Mouse (Mus musculus) layer of hippocampus, postnatal 14 days (tissue): ENCODE measurements around the gene Snrnp25. TPM values are rescaled to one million over a fixed set of nuclear protein-coding genes. Genes with fewer than 3 reads are reported as not detected.

Source experiments
- DNase-seq, 2 experiments: peaks; one replicate each; pipeline ENCODE4 v3.0.0; 2021 to 2022; ENCODE audit warnings: low spot score in 2 of 2, mixed read lengths in 1 of 2
- total RNA-seq, 2 experiments: library from RNA; stranded (reverse); gene quantifications; 2 replicates each; pipeline ENCODE4 v1.2.3; 2021

Snrnp25 gene
- total RNA-seq, 2 experiments from 2014 or later: 28.3 to 29.3 TPM

DNA sequence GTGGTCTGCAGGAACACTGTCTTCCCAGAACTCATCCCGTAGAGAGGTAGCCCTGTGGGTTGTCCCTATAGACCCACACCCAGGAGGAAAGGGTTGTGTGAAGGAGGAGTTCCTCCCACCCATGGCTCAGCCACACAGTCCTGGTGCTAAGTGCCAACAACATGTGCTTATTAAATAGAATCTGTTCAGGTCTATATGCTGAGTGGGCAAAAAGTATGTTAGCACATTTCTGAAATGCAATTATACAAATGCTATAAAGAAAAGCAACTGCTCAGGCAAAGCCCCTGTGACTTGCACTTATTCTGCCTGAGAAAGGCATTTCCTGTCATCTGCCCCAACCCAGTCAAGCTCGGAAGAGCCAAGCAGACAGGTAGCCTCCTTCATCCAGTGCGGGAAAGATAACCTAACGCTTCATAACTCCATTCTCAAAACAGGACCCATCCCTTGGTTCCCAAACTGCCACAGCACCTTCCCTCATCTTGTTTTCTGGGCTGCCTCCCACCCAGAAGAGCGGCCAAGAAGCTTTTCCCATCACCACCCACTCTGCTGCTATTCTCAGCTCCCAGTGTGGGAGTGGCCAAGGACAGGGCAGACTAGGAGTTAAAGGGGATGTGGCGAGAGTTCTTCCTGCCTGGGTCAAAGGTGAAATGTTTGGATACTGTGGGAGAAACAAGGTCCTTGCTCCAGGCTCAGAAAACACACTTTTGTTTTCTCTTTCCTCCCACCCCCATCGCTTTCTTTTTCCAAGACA, 38.2 kb downstream of the Snrnp25 start:
- DNase-seq: no peak

- DNase-seq: no peak
Observed at GRCm38 (mm10) chr11:32244064-32244463, 38.8 kb downstream of the Snrnp25 start.

DNA sequence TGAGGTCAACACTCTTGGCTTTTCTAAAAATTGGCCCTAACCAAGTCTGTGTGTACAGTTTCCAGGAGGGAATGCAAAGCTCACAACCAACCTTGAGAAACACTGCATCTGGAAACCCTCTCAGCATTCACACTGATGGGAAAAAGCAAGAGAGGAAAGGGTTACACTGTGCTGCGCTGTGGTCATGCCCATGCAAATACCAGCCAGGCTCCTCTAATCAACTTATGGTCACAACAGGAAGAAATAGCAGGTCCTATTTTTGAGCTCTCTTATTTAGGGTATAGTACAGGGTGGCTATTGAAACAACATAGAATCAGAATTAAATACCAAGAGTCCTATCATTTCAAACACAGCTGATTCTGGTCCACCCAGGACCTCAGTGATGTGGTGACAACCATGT, 39.4 kb downstream of the Snrnp25 start:
- DNase-seq: no peak

DNA sequence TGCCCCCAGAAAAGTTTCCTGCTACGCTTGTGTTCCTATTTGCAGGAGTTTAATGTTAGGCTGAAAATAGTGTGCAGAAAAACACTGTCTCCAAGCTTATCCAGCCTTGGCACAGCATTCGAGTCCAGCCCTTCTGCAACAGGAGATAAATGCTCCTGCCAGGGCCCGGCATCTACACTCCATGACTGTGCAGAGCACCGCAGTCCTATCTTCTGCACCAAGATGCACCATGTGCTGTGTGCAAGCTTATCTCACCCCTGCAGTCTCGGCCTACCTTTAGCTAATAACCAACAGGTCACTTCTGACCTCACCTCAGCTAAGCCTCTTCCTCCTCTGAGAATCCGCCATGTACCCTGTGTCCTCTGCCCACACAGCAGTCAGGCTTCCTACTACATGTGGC, 40.4 kb downstream of the Snrnp25 start:
- DNase-seq: no peak

DNA sequence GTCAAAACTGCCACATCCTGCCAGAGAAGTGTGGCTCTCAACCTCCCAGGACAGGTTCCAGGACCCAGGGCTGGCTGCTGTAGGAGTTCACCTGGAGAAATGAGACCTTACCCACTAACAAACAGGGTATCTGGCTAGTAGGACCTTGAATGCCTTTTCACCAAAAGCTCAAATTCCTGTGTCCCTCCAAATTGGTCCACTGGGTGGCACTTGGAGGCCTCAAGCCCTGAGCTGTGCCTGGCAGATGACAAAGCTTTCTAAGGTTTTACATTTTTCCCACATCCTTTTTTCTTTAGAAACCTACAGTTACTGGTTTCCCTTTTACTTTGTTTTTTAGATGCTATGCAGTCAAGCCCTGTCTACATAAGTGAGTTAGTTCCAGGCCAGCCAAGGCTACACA, 41.9 kb downstream of the Snrnp25 start:
- no peak for DNase-seq

DNA sequence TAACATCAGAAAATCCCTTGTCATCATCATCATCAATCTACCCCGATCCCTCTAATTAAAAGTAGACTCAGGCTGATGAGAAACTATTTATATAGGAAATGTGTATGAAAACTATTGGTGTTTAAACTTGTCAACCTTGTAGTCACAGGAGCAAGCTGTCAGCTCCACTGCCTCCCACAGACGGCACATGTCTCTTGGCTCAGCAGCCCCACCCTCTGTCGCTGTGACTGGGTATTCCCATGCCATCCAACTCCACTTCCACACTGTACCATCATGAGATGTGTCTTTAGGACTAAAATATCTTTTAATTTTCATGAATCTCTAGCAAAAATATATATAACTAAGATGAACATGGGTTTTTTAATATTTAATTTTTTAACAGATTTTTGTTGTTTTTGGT, 43.1 kb downstream of the Snrnp25 start:
- peak in 1 of 2 experiments; percentile 66 for DNase-seq

GRCm38 (mm10) chr11:32250880-32251763, 45.9 kb downstream of the Snrnp25 start:
- no peak for DNase-seq

DNA sequence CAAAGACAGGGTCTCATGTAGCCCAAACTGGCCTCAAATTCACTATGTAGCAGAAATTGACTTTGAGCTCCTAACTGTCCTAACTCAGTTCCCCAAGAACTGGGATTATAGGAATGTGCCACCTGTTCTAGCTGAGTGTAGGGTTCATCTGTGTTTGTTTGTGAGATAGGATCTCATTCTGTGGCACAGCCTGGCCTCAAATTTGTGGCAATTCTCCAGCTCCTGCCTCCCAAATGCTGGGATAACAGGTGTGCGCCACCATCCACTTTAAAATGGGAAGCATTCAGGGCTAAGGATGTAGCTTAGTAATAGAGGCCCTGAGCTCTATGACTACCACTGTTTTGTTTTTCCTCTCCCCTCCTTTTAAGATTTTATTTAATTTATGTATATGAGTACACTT, 47.9 kb downstream of the Snrnp25 start:
- no peak for DNase-seq

- no peak for DNase-seq
Observed at GRCm38 (mm10) chr11:32256146-32256545, 50.9 kb downstream of the Snrnp25 start.

- no peak for DNase-seq
Observed at GRCm38 (mm10) chr11:32256566-32256965, 51.4 kb downstream of the Snrnp25 start.

Other genes starting within 250 kb of the Snrnp25 start
- not detected for gene 4930524B15Rik, start 239.8 kb upstream of the Snrnp25 start, total RNA-seq
- gene Nsg2, start 205.0 kb upstream of the Snrnp25 start, total RNA-seq: 100 to 1,000 TPM; 785 to 794 TPM
- gene Il9r, start 5.1 kb upstream of the Snrnp25 start, total RNA-seq: not detected
- gene Rhbdf1, start 16.9 kb downstream of the Snrnp25 start, total RNA-seq: 10 to 100 TPM; 23.6 to 29.5 TPM
- gene Mpg, start 21.1 kb downstream of the Snrnp25 start, total RNA-seq: 10 to 100 TPM; 19.7 to 21.4 TPM
- 10 to 100 TPM; 57.1 to 63.2 TPM for gene Nprl3, start 62.3 kb downstream of the Snrnp25 start, total RNA-seq
- gene Hba-x, start 71.0 kb downstream of the Snrnp25 start, total RNA-seq: not detected
- 100 to 1,000 TPM; 527 to 541 TPM for gene Hba-a1, start 78.1 kb downstream of the Snrnp25 start, total RNA-seq
- 1 to 10 TPM; 2.3 to 3.3 TPM for gene Hbq1b, start 81.5 kb downstream of the Snrnp25 start, total RNA-seq
- 100 to 1,000 TPM; 397 to 459 TPM for gene Hba-a2, start 91.1 kb downstream of the Snrnp25 start, total RNA-seq
- under 1 TPM; 0.93 to 0.99 TPM for gene Hbq1a, start 94.7 kb downstream of the Snrnp25 start, total RNA-seq
- gene Sh3pxd2b, start 142.4 kb downstream of the Snrnp25 start, total RNA-seq: 10 to 100 TPM; 18.9 to 22.6 TPM
- gene Ubtd2, start 250.0 kb downstream of the Snrnp25 start, total RNA-seq: 10 to 100 TPM; 39.2 to 43.4 TPM